Mouse (Mus musculus) fat pad, adult 2 months (tissue): Measurements from ENCODE around the gene BC049352.

Experiments used
- DNase-seq: peaks from one replicate; pipeline ENCODE4 v3.0.0-alpha.2; 2011; ENCODE audit warnings: low read depth, low spot score; ENCODE audit errors: extremely low read depth

BC049352 gene

DNA sequence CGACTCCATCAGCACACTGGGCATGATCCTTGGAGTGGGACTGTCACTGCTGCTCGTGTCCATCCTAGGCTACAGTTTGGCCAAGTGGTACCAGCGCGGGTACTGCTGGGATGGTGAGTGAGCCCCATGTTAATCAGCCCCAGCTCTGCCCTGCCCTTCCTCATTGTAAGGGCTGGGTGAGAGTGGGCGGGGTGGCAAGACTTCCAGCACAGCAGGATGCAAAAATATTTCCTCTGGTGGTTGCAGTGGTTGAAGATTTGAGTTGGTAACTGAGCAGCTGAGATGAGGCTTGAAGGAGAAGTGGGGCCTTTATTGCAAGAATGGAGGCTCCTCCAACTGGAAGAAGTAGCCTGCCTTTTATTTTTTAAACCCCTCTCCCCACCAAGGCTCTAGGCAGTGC is 59.6 kb downstream of the BC049352 start:
- DNase-seq: no peak

- no peak for DNase-seq
Observed at GRCm38 (mm10) chr9:45245432-45245831, 63.6 kb downstream of the BC049352 start.

GRCm38 (mm10) chr9:45246060-45246459 is 64.3 kb downstream of the BC049352 start:
- no peak for DNase-seq

- no peak for DNase-seq
Observed at GRCm38 (mm10) chr9:45247536-45247935, 65.7 kb downstream of the BC049352 start.

- no peak for DNase-seq
Observed at GRCm38 (mm10) chr9:45250306-45250705, 68.5 kb downstream of the BC049352 start.

DNA sequence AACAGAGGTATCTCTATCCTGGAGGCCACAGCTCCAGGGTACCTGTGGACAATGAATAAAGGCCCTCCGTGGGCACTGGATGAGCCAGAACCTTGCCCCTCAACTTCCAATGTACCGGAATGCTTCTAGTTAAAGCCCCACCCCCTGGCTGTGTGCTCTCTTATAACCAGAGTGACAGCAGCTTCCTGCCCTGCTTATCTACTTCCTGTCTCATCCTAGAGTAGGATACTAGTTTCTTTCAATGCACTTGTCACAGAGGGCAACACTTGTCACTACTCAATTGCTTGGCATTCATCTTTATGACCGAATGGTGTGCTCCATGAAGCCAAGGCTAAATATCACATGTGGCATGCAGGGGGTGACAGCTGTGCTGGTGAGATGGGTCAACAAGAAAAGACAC is 69.5 kb downstream of the BC049352 start:
- DNase-seq: no peak

DNA sequence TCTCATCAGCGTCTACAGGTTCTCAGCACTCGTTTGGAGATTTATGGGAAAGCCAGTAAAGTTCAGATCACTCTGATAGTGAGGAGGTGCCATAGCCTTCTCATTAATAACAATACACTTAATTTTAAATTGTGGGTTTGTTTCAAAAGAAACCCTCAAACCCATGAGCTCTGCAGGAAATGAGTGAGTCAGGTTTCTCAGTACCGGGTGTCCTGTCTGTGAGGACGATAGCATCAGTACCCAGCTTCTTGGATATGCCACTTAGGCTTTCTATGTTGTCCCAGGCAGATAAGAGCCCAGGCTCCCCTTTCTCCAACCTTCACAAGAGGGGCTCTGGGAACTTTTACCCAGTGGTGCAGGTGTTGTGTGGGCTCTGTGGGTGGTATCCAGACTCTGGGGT is 70.2 kb downstream of the BC049352 start:
- no peak for DNase-seq

DNA sequence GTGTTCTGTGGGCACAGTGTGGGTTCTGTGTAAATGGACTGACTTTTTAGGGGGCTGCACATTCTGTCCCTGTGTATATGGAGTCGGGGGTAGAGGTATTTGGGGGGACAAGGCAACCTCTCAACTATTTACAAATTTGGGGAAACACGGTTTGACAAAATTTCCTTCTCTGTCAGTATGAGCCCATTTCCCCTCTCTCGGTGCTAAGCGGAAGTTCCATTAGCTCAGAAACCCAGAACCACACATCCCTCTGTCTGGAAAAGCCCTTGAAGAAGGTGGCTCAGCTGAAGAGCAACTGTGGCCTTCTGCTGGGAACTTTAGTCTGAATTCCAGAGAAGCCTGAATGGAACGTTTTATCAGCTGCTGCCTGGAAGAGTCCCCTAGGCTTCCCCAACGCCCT is 70.6 kb downstream of the BC049352 start:
- no peak for DNase-seq

GRCm38 (mm10) chr9:45254021-45254420 is 72.2 kb downstream of the BC049352 start:
- no peak for DNase-seq

DNA sequence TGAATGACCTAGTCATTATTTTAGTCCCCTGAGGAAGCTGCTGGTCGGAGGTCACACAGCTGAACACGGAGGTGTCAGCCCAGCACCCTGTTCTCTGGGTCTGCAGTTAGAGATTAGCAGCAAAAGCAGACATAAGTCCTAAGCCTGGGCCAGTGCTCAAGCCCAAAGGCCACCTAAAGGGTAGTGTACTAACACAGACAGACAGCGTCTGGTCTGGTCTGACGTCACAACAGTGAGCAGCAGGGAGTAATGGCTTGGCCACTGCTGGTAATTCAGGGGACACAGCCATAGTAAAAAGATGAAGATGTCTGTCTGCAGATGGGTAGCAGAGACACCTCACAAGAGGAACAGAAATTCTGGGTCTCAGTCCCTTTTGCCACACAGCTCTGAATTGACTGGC is 72.8 kb downstream of the BC049352 start:
- DNase-seq: no peak

- DNase-seq: no peak
Observed at GRCm38 (mm10) chr9:45255431-45255830, 73.6 kb downstream of the BC049352 start.

- DNase-seq: no peak
Observed at GRCm38 (mm10) chr9:45255967-45256366, 74.2 kb downstream of the BC049352 start.

DNA sequence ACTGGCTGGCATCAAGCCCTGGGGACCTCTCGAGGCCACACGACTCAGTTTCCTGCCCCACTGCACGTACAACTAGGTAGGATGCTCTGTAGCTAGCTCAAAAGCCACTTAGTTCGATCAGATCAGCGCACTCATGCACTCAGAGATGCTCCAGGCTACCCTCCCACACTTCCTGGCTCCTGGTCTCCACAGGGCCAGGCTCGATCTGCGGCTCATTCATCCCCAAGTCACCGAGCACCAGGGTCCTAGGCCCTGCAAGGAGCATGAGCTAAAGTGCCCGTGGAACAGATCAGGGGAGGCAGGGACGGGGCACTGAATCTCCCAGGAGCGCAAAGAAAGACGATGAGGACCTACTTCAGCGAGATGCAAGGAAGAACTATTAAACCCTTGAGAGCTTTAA is 77.3 kb downstream of the BC049352 start:
- DNase-seq: no peak

GRCm38 (mm10) chr9:45261466-45261865 is 79.7 kb downstream of the BC049352 start:
- DNase-seq: no peak

DNA sequence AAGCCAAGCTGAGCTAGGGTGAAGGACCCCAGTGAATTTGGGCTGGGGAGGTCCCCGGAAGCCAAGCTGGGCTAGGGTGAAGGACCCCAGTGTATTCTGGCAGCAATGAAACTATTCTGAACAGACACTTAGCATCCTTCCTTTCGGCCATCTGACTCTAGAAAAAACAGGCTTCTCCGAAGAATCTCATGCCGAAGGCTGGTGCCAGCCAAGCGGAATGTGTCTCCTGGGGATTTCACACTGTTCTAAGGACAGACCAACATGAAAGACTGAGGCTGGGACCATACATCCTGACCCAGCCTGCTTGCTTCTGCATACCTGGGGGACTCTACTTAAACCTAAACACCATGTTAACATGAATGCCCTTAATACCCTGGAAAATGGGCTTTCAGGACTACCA is 80.1 kb downstream of the BC049352 start:
- no peak for DNase-seq

DNA sequence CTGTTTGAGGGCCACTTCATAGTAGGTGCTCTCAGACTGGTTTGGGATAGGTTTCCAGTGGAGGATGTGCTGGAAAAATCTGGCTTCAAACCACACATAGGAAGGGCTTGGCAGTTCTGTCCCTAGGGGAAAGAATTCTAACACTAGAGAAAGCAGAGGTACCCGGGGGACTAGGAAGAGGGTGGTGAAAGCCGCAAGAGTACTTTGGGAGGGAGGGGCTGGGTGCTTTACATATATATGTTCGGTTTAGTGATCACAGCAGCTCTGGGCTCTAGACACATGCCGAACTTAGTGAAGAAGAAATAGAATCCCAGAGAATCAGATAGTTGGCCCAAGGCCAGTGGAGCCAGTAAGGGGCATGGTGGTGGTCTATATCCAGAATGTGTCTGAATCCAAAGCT is 85.3 kb downstream of the BC049352 start:
- DNase-seq: no peak

GRCm38 (mm10) chr9:45268079-45268478 is 86.3 kb downstream of the BC049352 start:
- no peak for DNase-seq

- no peak for DNase-seq
Observed at GRCm38 (mm10) chr9:45268597-45269325, 87.0 kb downstream of the BC049352 start, which contains the start of gene Il10ra. Gene Il10ra (minus strand): TSS chr9:45269149.

- no peak for DNase-seq
Observed at GRCm38 (mm10) chr9:45272213-45272612, 90.4 kb downstream of the BC049352 start.

- DNase-seq: no peak
Observed at GRCm38 (mm10) chr9:45274218-45274617, 92.4 kb downstream of the BC049352 start.

- no peak for DNase-seq
Observed at GRCm38 (mm10) chr9:45274635-45275034, 92.8 kb downstream of the BC049352 start.

GRCm38 (mm10) chr9:45280059-45280458 is 98.3 kb downstream of the BC049352 start:
- no peak for DNase-seq

DNA sequence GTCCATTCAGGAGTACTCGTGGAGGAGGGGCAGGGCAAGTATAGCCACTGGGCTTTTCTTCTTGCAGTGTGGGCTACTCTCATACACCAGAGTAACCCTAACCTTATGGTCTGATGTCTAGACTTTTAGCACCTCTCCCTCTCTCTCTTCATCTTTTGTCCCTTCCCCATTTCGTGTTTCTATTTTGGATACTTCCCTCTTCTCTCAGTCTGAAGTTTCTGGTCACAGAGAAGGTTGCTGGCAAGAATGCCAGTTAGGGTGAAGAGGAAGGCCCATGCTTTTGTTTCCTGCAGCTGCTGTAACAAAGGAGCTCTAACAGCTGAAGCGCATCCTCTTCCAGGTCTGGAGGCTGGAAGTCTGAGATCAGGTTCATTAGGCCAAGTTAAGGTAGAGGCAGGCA is 99.1 kb downstream of the BC049352 start:
- no peak for DNase-seq
